Mouse (Mus musculus) thymus, postnatal 4 days (tissue): Measurements from ENCODE around the gene Mark4.
A peak's percentile ranks its signal among the peaks of the same experiment; 100 is the strongest.

Source experiments
- DNase-seq: peaks from one replicate; pipeline ENCODE4 v3.0.0; 2021

Gene Mark4

DNA sequence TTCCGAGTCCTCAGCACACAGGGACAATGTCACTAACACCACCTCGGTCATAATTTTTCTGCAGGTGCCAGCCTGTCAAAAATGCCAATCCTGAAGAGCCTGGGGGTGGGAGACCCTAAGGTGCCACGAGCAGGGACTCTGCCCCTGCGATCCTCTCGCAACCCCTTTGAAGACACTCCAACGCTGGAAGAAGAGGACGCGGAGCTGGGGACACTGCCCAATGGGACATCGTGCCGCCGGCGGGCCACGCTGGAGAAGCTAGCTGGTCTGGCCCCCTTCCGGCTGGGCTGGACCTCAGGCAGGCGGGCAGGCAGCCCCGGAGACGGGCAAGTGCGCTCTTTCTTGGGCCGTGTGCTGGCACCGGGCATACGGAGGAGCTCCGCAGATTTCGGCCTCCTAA, 10.8 kb upstream of the Mark4 start:
- DNase-seq: no peak

DNA sequence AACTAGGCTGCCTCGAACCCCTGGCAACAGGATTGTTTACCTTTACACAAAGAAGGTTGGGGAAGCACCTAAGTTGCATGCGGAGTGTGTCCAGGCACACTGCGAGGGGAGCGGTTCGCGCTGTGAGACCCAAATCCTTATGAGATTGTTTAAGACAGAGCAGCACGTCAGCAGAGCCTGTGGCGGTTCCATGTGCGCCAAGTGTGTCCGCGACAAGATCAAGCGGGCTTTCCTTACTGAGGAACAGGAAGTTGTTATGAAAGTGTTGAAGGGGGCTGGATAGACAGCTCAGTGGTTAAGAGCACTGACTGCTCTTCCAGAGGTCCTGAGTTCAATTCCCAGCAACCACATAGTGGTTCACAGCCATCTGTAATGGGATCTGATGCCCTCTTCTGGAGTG, 9.7 kb upstream of the Mark4 start:
- no peak for DNase-seq

DNA sequence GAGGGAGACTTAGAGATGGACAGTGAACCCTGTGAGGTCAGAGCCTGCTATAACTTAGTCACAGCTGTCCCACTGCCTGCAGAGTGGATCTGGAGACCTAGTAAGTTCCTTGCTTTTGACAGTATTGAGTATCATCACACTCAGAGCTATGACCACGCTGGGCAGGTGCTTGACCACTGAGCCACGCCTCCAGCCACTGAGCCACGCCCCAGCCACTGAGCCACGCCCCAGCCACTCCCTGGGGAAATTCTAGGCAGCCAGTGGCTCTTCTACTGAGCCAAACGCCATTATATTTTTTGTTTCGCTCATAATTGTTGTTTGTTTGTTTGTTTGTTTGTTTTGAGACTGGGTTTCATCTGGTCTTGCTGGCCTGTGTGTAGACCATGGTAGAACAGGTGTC, 9.0 kb upstream of the Mark4 start:
- no peak for DNase-seq

DNA sequence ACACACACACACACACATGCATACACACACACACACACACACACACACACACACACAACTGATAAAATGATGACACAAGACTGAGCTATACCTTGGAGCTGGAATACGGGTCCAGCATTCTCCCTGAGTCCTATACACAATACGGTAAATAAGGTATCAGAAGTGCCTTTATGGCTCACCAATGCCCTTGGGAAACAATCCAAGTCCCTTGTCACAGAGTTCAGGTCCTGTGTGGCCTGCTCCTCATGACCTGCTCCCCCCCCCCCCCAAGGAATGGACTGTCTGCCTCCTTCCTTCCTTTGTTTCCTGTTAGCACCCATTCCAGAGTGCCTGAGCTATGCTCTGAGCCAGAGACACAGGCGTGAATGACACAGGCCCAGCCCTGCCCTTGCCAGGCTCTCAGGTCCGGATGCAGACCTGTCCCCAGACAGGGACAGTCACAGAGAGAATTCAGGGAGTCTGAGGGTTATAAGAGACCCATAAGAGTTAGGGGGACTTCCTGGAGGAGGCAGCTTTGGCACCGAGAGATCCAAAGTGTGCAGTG, 8.1 kb upstream of the Mark4 start:
- DNase-seq: no peak

DNA sequence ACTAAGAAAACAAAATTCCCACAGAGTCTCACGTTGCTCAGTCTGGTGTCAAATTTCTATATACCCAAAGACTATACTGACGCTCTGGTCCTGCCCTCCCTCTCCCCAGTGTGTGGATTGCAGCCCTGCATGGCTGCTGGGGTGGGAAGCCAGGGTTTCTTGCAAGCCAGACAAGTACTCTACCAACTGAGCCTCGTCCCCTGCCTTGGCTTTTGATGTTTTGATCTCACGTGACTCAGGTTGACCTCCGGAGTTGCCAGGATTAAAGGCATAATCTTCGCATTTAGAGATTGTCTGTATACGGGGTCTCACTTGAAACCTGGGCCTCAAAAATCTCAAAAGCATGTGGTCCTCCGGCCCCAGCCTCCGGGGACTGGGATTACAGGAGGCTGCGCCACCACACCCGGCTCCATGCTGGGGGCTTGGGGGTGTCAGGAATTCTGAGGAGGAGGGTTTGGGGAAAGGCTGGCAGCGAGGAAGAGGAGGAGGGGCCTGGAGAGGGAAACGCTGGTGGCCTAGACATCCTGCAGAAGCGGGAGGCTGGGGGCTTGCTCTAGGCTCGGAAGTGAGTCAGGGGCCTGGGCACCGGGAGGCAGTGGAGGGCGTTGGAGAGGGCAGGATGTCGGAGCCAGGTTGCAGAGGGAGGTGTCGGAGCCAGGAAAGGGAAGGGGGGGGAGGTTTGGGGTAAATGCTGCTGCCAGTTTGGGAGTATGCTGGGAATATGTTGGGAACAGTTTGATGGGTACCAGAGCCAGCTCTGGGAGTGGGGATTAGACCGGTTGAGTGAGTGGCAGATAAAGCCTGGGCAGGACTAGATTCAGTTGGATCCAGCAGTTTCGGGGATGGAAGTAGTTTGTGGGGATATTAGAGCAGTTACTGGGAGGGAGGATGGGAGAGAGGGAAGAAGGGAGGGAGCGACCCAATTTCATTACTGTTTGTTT, 6.0 kb upstream of the Mark4 start:
- DNase-seq: no peak

DNA sequence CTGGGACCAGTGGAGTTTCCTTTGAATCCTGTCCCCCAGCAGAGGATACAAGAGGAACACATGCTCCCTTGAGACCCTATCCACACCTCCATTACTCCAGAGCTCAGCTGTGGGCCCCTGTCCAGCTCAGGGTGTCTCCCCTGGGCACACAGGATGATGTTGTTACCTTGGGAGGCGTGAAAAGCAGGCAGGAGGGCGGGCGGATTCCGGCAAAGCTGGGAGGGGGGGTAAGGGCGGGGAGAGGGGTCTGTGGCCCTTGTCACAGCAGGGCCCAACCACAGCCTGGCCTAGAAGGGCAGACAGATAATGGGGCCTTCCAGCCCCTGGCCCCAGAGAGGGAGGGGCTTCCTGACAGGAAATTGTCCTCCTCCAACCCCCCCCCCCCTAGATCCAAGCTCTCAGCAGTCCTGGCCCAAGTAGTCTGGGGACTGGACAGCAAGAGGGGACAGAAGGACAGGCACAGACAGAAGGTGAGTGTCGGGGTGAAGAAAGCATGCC, 4.3 kb upstream of the Mark4 start, which contains the start of gene Exoc3l2:
Exoc3l2 (plus strand) TSS at position 448 of the 498 bp plus-strand sequence.
- no peak for DNase-seq

DNA sequence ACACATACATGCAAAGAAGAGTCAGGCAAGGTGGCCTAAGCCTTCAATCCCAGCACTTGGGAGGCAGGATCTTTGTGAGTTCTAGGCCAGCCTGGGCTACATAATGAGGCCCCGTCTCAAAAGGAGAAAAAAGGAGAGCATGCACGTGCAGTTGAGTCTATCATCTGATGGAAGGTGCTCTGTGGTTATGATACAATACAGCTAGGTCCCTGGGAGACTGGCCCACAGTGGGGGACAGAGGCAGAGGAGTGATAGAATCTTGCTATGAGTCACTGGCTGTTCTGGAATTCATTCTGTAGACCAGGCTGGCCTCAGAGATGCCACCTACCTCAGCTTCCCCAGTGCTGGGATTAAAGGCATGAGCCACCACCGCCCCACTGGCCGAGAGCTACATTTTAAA, 3.8 kb upstream of the Mark4 start:
- DNase-seq: no peak

DNA sequence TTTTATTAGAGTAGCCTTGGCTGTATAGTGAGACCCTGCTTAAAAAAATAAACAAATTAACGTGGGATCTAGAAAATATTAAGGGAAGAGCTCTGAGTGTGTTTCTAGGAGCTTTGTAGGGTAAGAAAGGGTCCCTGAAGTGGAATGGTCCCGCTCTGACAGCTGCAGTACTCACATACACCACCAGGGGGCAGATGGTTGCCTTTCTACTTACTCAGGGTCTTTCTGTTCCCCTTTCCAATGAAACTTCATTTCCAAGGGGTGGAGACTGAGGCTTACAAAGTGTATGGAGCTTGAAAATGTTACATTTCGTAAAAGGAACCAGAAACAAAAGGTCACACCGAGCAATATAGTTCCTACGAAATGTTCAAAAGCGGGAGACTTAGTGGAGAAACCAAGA, 2.9 kb upstream of the Mark4 start:
- peak; percentile 82 for DNase-seq

DNA sequence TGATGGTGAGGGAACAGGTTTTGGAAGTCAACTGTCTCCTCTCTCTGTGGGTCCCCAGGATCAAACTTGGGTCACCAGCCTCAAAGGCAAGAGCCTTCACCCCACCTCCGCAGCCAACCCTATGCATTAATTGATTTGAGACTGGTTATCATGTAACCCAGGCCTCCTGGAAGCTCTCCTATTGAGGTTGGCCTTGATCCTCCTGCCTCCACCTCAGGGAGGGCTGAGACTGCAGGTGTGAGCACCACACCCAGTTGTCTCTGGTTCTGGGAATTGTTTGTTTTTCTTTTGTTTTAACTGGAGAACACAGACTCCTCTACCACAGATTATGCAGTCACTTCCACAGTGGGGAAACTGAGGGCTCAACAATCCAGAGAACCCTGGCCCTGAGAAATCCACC, 1.9 kb upstream of the Mark4 start:
- DNase-seq: no peak

DNA sequence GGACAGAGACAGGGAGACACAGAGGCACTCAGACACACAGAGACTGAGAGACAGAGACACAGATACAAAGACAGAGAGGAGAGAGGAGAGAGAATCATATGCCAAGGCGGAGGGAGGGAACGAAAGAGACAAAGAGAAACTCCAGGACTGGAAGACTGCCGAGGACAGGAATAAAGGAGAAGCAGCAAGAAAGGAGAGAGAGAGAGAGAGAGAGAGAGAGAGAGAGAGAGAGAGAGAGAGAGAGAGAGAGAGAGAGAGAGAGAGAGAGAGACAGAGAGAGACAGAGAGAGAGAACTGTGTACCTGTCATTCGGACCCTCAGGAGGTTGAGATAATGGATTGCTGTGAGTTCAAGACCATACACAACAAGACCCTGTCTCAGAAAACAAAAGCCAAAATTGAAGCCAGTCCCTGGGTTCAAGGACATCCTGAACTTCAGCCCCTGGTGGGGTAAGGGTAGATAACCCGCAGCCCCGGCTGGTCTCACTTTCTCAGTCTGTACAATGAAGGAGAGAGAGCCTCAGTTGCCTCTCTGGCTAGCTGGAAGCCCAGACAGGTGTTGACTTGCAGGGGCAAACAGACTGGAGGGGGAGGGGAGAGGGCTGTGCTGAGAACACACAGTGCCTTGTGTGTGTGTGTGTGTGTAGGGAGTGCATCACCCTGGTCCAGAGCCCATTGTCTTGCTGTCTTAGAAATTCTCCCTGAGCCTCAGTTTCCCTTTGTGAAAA, 686 bp upstream of the Mark4 start:
- peak; percentile 36 for DNase-seq

DNA sequence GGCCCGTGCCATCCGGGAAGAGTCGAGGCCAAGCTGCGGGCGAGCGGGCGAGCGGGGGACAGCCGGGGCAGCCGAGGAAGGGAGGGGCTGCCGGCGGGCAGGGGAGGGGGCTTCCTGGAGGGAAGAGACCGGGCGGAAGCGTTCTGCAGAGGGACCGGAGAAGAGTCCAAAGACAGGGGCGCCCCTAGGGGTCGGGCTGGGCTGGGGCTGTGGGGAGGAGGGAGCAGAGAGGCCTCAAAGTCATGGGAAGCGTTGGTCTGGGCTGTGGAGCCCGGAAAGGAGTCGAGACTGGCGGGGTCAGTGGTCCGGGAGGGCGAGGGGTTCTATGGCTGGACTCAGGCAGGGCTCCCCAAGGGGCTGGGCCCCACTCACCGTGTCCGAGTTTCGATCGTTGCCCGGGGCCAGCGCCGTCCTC, 542 bp downstream of the Mark4 start:
- peak; percentile 89 for DNase-seq

DNA sequence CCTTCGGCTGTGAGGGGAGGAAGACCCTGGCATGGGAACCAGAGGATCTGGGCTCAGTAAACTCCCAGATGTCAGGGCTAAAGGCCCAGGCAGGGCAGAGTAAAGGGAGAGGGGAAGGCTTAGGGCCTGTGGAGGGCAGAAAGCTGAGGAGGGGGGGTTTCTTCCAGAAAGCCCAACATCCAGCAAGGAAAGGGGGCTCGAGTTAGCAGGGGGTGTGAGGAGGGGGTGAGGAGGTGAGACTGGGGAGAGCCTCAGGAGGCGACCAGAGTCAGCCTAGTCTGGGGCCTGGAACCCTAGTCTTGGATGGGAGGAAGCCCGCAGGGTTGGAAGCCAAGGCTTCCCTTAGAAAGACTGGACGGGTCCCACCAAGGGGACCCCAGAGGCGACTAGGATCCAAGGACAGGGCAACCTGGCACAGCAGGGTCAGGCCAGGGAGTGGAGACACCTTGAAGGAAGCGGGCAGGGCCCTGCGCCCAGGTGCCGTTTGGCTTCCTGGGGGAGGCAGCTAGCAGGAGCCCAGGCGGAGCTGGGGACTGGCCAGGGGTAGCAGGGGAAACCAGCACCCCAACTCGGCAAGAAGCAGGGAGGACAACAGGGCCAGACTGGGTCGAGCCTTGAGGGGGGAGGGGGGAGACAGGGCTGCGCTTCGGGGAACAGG, 1.1 kb downstream of the Mark4 start:
- no peak for DNase-seq

DNA sequence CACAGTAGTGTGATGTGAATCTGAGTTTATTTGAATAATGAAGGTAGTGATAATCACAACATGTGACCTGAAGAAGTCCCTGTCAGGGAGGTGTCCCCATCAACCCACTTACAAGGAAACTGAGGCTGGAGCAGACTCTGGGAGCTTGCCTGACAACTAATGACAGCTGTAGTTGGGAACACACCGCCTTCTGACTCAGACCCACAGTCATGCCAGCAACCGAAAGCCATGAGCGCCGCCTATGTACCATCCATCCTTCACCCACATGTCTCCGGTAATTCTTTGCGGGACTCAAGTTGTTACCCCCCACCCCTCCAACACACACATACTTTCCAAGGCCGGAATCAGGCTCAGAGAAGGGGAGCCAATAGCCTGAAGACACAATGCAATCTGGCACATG, 2.0 kb downstream of the Mark4 start:
- no peak for DNase-seq

DNA sequence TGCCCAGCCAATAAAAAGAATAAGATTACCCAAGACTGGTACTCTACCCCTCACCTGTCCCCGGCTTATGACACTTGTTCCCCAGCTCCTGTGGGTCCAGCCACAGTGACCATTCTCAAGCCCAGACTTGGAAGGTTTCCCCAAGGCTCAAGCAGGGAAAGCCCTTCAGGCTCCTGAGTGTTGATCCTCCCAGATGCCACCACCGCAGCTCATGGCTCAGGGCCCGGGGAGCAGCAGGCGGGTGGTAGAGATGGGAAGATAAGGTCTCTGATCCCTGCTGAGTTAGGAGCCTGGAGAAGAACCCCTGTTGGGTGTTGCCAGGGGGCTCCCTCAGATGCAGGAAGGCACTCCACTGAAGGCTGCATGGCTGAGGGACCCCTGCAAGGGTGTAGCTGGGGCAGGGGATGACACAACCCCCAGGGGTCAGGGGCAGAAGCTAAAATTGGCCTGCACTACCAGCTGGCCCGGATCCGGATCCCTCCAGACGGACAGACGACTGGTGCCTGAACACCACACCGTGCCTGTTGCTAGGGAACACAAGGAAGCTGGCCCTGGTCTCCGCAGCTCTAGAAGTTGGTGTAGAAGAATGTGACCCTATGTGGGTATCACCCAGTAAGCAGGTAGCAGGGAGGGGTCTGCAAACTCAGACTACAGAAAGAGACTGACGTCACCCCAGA, 2.7 kb downstream of the Mark4 start:
- no peak for DNase-seq

DNA sequence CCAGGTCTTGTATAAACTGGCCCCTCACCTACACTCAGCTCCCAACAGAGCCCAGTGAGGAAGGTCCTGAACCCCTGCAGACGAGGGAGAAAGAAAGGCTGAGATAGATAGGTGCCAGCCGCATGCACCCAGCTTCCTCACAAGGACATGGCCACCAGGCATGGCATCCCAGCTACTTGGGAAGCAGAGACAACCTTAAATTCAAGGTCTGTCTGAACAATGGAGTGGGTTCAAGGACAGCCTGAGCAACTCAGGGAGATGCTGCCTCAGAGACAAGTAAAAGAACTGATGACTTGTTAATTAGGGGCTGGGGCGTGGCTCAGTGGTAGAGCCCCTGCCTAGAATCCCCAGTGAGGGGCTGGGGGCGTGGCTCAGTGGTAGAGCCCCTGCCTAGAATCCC, 3.4 kb downstream of the Mark4 start:
- DNase-seq: no peak

DNA sequence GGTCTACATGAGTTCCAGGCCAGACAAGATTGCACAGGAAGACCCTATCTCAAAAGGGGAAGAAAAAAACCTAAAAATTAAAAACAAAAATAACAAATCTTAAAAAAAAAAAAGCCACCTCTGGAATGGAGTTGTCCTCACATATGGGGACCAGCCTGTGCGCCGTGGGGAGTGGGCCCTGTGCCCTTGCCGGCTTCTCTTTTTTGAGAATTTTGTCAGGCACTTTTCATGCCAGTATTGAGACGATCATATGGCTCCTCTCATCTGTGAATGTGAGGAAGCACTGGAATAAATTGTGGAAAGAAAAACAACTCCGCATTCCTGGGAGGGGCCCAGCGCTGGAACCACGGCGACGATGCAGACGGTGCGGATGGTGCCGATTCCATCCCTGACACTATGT, 9.5 kb downstream of the Mark4 start:
- DNase-seq: no peak

DNA sequence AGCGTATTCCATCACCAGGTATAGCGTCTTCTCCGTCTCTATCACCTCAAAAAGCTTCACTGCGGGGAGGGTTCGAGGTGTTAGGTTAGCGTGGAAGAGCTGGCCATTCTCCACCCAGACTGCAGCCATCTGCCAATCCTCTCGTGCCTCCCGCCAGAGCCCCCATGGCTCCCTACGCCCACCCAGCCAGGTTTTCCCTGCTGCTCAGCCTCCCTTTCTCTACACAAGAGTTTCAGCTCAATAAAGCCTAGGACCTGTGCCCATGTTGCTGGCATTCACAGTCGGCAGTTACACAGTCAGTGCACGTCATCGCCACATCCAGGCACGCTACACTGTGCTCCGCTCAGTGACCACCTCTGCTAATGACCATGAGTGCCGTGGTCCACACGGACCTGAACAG, 10.9 kb downstream of the Mark4 start:
- no peak for DNase-seq

DNA sequence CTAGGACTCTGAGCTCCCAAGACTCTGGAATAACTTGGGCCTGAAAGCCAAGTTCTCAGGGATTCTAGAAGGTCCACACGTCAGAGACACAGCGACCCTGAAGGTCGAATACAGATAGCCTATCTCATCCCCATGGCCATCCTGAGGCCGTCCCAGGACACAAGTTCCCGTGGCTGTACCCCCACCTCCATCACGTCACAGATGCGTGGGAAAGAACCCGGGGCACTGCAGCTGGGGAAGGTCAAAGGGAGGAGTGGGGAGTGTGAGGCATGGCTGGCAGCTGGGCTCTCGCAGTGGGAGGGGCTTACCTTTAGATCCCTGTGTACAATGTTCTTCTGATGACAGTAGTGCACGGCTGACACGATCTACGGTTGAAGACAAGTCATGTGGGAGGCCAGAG, 13.8 kb downstream of the Mark4 start:
- DNase-seq: no peak

DNA sequence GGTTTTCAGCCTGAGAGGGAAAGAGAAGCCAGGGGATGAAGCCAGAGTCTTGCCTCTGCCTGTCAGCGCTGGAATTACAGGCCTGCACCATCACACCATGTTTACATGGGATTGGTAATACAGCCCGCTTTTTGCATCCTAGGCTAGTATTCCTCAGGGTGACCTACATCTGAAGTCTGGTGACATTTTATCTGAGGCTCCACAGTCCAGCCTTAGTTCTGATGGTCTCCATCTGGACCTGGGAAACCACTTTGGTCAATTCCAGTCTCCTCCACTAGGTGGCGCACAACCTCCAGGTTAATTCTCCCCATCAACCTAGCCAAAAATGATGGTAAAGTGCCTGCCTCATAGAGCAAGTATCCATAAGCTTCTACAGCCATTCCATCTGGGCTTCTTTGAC, 15.3 kb downstream of the Mark4 start:
- peak; percentile 88 for DNase-seq

DNA sequence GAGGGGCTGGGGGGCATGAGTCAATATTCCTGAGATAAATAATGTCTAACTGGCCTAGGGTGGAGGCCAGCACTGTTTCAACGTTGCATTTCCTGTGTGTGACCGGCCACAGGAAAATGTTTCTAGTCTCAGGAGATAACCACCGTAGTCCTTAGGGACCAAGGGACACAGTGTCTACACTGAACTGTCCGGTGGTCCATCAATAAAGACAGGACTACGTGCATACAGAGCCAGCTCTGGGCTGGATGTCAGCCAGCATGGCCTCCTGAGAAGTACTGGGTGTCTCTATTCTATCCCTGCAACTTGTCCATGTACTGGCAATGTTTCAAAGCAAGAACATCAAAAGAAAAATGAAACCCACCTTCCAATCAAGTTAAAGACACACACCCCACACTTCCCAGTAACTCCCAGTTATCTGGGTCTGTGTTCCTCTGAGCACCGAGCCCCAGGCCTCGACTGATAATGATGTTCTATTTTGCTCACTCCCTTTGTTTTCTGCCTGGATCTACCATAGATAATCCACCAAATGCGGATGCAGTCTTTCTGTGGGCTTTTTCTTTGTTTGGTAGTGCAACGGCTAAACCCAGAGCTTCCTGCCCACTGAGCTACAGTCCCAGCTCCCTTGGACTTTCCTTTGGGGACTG, 17.1 kb downstream of the Mark4 start:
- no peak for DNase-seq

DNA sequence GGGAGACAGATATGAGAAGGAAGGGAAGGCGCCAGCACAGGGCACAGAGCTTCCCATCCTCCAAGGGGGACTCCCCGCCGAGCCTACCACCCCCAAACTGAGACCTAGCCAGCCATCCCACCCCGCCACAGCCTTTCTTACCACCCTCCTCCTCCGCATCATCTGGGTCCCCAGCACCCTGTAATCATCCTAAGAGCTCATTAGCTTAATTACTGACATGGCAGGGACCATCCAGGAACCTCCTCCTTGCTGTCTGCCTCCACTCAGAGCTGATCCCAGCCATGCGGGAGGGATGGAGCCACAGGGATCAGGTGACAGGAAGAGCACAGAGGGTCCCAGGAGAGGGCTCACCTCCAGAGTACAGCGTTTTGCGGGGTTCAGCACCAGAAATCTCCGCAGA, 21.6 kb downstream of the Mark4 start:
- no peak for DNase-seq

DNA sequence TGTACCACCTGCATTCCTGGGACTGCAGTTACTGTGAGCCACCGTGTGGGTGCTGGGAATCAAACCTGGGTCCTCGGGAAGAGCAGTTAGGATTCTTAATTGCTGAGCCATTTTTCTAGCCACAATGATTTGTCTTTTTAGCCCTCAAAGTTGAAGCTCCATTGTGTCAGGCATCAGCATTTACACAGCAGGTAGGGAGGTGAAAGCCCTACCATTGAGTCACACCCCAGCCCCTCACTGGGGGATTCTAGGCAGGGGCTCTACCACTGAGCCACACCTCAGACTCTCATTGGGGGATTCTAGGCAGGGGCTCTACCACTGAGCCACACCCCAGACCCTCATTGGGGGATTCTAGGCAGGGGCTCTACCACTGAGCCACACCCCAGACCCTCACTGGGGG, 22.3 kb downstream of the Mark4 start:
- no peak for DNase-seq
